Mouse (Mus musculus) kidney, embryonic 16.5 days (tissue): ENCODE data around the gene Slc25a30. TPM values are rescaled to one million over a fixed set of nuclear protein-coding genes. Genes with fewer than 3 reads are reported as not detected.
A peak's percentile ranks its signal among the peaks of the same experiment; 100 is the strongest.
"Not testable (repeated sequence)": the region's sequence is repeated elsewhere in the genome, so short reads cannot be mapped to it uniquely, and the experiment has no call there.

Source experiments
- ATAC-seq: fragments of 200-750 bp; cut with Nextera tagmentation; 2 replicates; pipeline ENCODE4 v1.8.0; 2017; ENCODE audit warnings: moderate TSS enrichment; ENCODE audit not compliant: low FRiP score, low TSS enrichment
- H3K27ac ChIP-seq: fragments of 300-500 bp; sonication (generic); 2 replicates; pipeline ENCODE4 v1.5.1; 2014; ENCODE audit warnings: low read length
- H3K27me3 ChIP-seq: fragments of 300-500 bp; sonication (generic); 2 replicates; pipeline ENCODE4 v1.6.1; 2014; ENCODE audit warnings: low read length, control low read depth, mixed read lengths; ENCODE audit not compliant: insufficient read depth
- H3K36me3 ChIP-seq: fragments of 300-500 bp; sonication (generic); 2 replicates; pipeline ENCODE4 v1.6.1; 2014; ENCODE audit warnings: low read length, control low read depth, mixed read lengths; ENCODE audit not compliant: insufficient read depth
- H3K4me1 ChIP-seq: fragments of 300-500 bp; sonication (generic); 2 replicates; pipeline ENCODE4 v1.6.1; 2014; ENCODE audit warnings: low read length, control low read depth, mixed read lengths; ENCODE audit not compliant: insufficient read depth
- H3K4me2 ChIP-seq: fragments of 300-500 bp; sonication (generic); replicated peaks from 2 replicates; pipeline ENCODE4 v1.6.1; 2014; ENCODE audit warnings: low read depth, low read length
- H3K4me3 ChIP-seq: fragments of 300-500 bp; sonication (generic); 2 replicates; pipeline ENCODE4 v1.5.1; 2014; ENCODE audit warnings: mild to moderate bottlenecking, low read length
- H3K9ac ChIP-seq: fragments of 300-500 bp; sonication (generic); replicated peaks from 2 replicates; pipeline ENCODE4 v1.6.1; 2014; ENCODE audit warnings: low read length
- H3K9me3 ChIP-seq: fragments of 300-500 bp; sonication (generic); 2 replicates; pipeline ENCODE4 v1.6.1; 2016; ENCODE audit warnings: low read length, control low read depth
- WGBS: fragments of 180-500 bp; shearing (Covaris S2); extraction: QIAGEN DNeasy Blood & Tissue Kit; methylation state at CpG from one replicate; pipeline ENCODE4 v1.1.7; 2014; 5-methylcytosine and 5-hydroxymethylcytosine counted together
- polyA plus RNA-seq: library from polyadenylated mRNA; unstranded; fragments of >200 nt; fragmentation: Nextera tagmentation; extraction: Ambion mirVana; gene quantifications from 2 replicates; pipeline ENCODE4 v1.2.1, GENCODE M21; 2015

Gene Slc25a30
- polyA plus RNA-seq, 1 experiment from 2014 or later, result 13.1 TPM

- peak; percentile 60; the same call in 1 of the 2 replicates for ATAC-seq
- Histone ChIP-seq H3K4me3 (no peak overlapping the region), H3K9me3 (no peaks in the 10 kb centered on the region), H3K27me3 (no peaks in the 10 kb centered on the region), H3K27ac (peak overlapping the region; percentile 62), H3K36me3 (peaks cover 4% of the 10 kb centered on the region; the same call in 1 of the 2 replicates), H3K4me2 (no peak overlapping the region), H3K4me1 (peaks cover 32% of the 10 kb centered on the region), H3K9ac (no peak overlapping the region)
- WGBS, result 69% methylated on average over 8 of the region's 8 CpGs
Measured at GRCm38 (mm10) chr14:75776637-75777036, 10.2 kb downstream of the Slc25a30 start.

DNA sequence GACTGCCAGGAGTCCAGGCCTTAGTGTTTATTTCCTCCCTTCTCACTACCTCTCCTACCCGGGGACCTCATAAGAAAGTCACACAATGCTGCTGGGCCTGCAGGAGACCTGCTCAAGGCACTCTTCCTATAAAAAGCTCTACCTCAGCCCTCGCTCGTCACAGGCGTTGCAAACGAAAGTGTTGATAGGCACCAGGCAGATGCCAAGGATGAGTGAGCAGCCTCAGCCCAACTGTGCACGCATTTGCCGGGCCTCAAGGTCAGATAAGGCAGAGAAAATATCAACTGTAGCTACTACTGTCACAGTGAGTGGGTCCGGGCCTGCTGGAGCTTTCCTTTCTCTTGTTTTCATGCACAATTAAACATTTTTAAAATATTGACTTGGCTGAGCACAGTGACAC, 13.4 kb downstream of the Slc25a30 start:
- Histone ChIP-seq H3K9me3 (no peaks in the 10 kb centered on the region), H3K27ac (peak overlapping the region; percentile 72), H3K9ac (0 out of 2 replicates have a peak overlapping the region, but pooled peaks have one; percentile 28), H3K36me3 (peaks cover 17% of the 10 kb centered on the region), H3K27me3 (no peaks in the 10 kb centered on the region), H3K4me2 (no peak overlapping the region), H3K4me1 (peaks cover 32% of the 10 kb centered on the region), H3K4me3 (no peak overlapping the region)
- WGBS, result 43% methylated on average over 8 of the region's 8 CpGs
- ATAC-seq, result peak; percentile 47

- not testable (repeated sequence) for ATAC-seq
- WGBS, result 94% methylated on average over 3 of the region's 3 CpGs
- 0 out of 2 replicates have a peak overlapping the region, but pooled peaks have one; percentile 24 for H3K27ac ChIP-seq
Measured at GRCm38 (mm10) chr14:75772407-75772806, 14.4 kb downstream of the Slc25a30 start.

DNA sequence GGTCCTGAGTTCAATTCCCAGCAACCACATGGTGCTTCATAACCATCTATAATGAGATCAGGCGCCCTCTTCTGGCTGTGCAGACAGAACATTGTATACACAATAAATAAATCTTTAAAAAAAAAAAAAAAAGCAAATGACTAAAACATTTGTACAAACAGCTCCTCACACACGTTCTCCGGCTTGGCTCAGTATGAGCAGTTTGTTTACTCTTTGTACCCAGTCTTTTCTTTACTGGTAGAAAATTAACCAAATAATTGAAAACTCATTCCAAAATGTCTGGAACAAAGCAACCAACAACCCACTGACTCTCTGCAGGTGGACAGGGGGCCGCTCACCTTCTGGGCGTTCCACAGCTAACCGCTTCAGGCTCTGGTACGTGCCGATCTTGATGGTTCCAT, 15.7 kb downstream of the Slc25a30 start:
- WGBS, result 77% methylated on average over 8 of the region's 8 CpGs
- peak overlapping the region; percentile 52 for H3K27ac ChIP-seq
- H3K9me3 ChIP-seq, result no peaks in the 10 kb centered on the region
- H3K27me3 ChIP-seq, result no peaks in the 10 kb centered on the region
- H3K4me2 ChIP-seq, result no peak overlapping the region
- H3K4me3 ChIP-seq, result no peak overlapping the region
- no peak for ATAC-seq
- no peak overlapping the region for H3K9ac ChIP-seq
- peaks cover 21% of the 10 kb centered on the region for H3K36me3 ChIP-seq
- peaks cover 26% of the 10 kb centered on the region for H3K4me1 ChIP-seq

More at GRCm38 (mm10) chr14:75772407-75772806, 14.4 kb downstream of the Slc25a30 start:
- H3K4me2 ChIP-seq, H3K4me3 ChIP-seq, H3K9ac ChIP-seq, H3K27me3 ChIP-seq, H3K9me3 ChIP-seq: not testable (repeated sequence)
- Histone ChIP-seq H3K4me1 (peaks cover 32% of the 10 kb centered on the region), H3K36me3 (peaks cover 17% of the 10 kb centered on the region)

DNA sequence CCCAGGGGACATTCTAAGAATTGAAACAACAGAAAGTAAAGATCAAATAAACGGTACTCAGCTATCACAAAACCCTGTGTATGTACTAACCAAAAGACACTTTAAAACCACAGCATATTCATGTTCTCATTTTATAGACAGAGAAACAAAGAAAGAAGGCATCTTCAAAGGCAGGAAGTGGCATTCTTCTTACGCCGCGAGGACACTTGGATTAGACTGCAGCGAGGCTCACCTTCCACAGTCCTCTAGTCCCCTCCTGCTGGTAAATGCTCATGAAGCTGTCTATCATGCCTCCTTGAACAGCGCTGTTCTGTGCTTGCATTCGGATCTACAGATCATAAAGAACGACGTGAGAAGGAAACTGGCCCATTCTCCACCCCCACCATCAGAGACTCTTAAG, 17.5 kb downstream of the Slc25a30 start:
- Histone ChIP-seq H3K27me3 (no peaks in the 10 kb centered on the region), H3K9me3 (no peaks in the 10 kb centered on the region), H3K4me3 (no peak overlapping the region), H3K4me2 (no peak overlapping the region), H3K4me1 (peaks cover 24% of the 10 kb centered on the region), H3K27ac (no peak overlapping the region), H3K36me3 (peaks cover 21% of the 10 kb centered on the region), H3K9ac (no peak overlapping the region)
- ATAC-seq, result no peak
- WGBS, result 64% methylated on average over 9 of the region's 9 CpGs

- WGBS, result 14% methylated on average over 1 of the region's 1 CpGs
- no peak overlapping the region for H3K4me2 ChIP-seq
- H3K4me1 ChIP-seq, result peaks cover 13% of the 10 kb centered on the region
- no peaks in the 10 kb centered on the region for H3K9me3 ChIP-seq
- no peak for ATAC-seq
- no peaks in the 10 kb centered on the region for H3K27me3 ChIP-seq
- no peak overlapping the region for H3K9ac ChIP-seq
- H3K36me3 ChIP-seq, result peaks cover 25% of the 10 kb centered on the region
- H3K27ac ChIP-seq, result no peak overlapping the region
- no peak overlapping the region for H3K4me3 ChIP-seq
Measured at GRCm38 (mm10) chr14:75768275-75768608, 18.6 kb downstream of the Slc25a30 start.

- Histone ChIP-seq H3K4me2 (peak overlapping the region; percentile 29), H3K9ac (0 out of 2 replicates have a peak overlapping the region, but pooled peaks have one; percentile 9), H3K36me3 (peaks cover 29% of the 10 kb centered on the region), H3K27ac (no peak overlapping the region), H3K4me3 (peak overlapping the region; percentile 2; the same call in 1 of the 2 replicates), H3K9me3 (no peaks in the 10 kb centered on the region), H3K4me1 (peaks cover 8% of the 10 kb centered on the region; the same call in 1 of the 2 replicates), H3K27me3 (no peaks in the 10 kb centered on the region)
- ATAC-seq, result peak; percentile 79
- WGBS, result 52% methylated on average over 17 of the region's 17 CpGs
Measured at GRCm38 (mm10) chr14:75767492-75768274, 19.2 kb downstream of the Slc25a30 start.

DNA sequence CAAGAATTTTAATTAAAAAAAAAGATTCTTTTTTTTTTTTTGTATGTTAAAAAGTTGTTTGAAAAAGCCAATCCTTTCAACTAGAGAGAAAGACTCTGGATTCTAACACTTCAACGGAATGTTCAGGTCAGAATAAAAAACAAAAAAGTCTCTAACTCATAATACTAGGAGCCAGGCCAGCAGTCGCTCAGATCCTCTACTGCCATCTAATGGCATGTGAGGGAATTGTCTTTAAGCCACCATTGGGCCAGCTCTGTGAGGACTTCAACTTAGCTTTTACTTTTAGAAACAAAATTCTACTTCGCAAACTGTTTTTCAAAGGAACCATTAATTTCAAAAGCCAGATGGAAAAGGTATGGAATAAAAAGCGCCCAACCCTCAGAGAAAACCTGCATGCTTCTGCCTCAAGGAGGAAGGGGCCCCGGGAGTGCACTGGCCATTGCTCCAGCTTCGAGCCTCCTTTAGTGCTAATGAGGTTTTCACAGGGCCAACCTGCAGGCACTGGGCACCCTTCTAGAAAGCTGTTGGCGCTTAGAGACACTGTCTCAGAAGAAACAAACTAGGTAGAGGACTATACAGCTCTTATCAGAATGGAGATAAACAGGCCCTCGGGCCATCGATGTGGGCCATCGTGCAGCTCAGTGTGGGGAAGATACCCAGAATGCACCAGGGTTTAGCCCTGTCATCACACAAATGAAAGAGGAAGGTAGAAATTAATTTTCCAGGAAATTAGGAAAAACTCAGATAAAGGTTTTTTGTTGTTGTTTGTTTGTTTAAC, 25.6 kb downstream of the Slc25a30 start:
- no peak overlapping the region for H3K4me2 ChIP-seq
- no peak for ATAC-seq
- H3K27ac ChIP-seq, result no peak overlapping the region
- H3K9ac ChIP-seq, result no peak overlapping the region
- 61% methylated on average over 10 of the region's 10 CpGs for WGBS
- no peaks in the 10 kb centered on the region for H3K9me3 ChIP-seq
- no peaks in the 10 kb centered on the region for H3K4me1 ChIP-seq
- H3K27me3 ChIP-seq, result no peaks in the 10 kb centered on the region
- 0 out of 2 replicates have a peak, but pooled peaks cover 14% of the 10 kb centered on the region for H3K36me3 ChIP-seq
- no peak overlapping the region for H3K4me3 ChIP-seq

GRCm38 (mm10) chr14:75758401-75758800, 28.4 kb downstream of the Slc25a30 start:
- Histone ChIP-seq H3K9ac (no peak overlapping the region), H3K27me3 (no peaks in the 10 kb centered on the region), H3K4me2 (no peak overlapping the region), H3K9me3 (no peaks in the 10 kb centered on the region), H3K4me3 (no peak overlapping the region), H3K36me3 (0 out of 2 replicates have a peak, but pooled peaks cover 8% of the 10 kb centered on the region), H3K27ac (no peak overlapping the region), H3K4me1 (peaks cover 2% of the 10 kb centered on the region; the same call in 1 of the 2 replicates)
- ATAC-seq, result no peak
- WGBS, result 74% methylated on average over 7 of the region's 7 CpGs
